Mouse (Mus musculus): ENCODE measurements around the gene Ccr5. TPM values are rescaled to one million over a fixed set of nuclear protein-coding genes. Genes with fewer than 3 reads are reported as not detected.

The Ccr5 gene
- polyA plus RNA-seq, 2 experiments: 0.42 to 1.6 TPM

DNA sequence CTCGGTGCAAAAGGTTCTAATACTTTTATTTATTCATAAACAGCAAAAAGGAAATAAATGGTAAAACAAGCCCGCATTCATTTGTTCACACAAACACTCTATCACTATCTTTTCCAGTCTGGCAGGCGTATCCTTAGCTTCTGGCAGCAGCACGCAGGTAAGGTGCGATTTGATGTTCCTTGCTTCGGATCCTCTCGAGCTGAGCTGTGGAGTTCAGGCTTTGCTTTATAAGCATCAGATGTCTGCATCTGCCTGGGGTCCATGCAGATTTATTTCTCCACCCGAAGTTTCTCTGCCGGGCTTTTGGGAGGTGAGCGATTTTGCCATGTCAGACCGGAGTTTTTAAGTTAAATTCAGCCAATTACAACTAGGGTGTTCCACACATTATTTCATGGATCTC, 16.3 kb downstream of the Ccr5 start:
- H3K27me3 ChIP-seq (ENCODE audit: control insufficient read depth, insufficient read depth, low read length): no peaks in the 10 kb centered on the region
- peak overlapping the region; percentile 52 for H3K4me2 ChIP-seq (ENCODE audit: low read depth)
- peaks cover 13 to 17% of the 10 kb centered on the region in 2 experiments for H3K4me1 ChIP-seq (replicated peaks; ENCODE audit: control insufficient read depth in 2 of 2, insufficient read depth in 2 of 2, low read length in 1 of 2)
- H3K27ac ChIP-seq: peak overlapping the region; percentile 84
- no peak overlapping the region for H3K9ac ChIP-seq (replicated peaks)
- DNase-seq (ENCODE audit: low read depth in 3 of 3, low spot score in 3 of 3) (no peak), ATAC-seq (ENCODE audit: insufficient read depth) (peak; percentile 63)
- H3K4me3 ChIP-seq (ENCODE audit: insufficient read depth in 1 of 2, low read depth in 2 of 2, low read length in 2 of 2): no peak overlapping the region
- H3K9me3 ChIP-seq (ENCODE audit: control insufficient read depth, low read length): no peaks in the 10 kb centered on the region
- WGBS (ENCODE audit: insufficient replicate concordance): 35% methylated on average over 11 of the region's 11 CpGs
- TF ChIP-seq CTCF (IDR thresholded peaks at IDR 0.05; ENCODE audit: low read depth): no peak
- no peak for TF ChIP-seq EP300 (IDR thresholded peaks at IDR 0.05; ENCODE audit: low read depth)
- no peaks in the 10 kb centered on the region for H3K36me3 ChIP-seq (replicated peaks; ENCODE audit: control insufficient read depth, insufficient read depth, low read depth)

DNA sequence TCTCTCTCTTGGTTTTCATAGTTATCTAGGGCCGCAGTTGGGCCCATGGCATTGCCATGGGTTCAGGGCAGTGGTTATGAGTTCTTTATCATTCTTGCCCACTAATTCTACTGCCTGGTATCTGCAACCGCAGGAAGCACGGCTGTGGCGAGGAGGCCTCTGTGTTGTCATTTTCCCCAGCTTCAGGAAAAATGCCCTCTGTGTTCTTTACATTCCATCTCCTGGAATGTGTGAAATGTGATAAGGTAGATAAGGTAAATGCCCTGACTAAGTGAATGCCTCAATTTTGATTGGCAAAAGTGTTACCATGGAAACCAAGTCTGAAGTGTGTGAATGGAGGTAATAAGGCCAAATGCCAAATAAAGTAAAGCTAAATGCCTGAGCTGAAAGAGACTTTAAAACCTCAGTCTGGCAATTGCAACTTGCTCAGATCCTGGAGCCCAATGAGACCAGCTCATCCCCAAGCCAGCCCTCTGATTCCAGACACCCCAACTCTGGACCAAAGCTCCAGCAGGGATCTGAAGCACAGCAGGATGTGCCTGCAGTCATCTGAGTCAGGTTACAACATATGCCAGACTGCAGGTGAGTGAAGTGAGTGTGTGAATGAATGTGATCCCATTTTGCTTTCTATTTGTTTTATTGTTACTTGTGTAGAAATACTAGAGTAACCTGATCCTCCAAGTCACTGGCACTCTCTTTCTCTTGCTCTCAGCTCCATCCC, 16.9 kb downstream of the Ccr5 start:
- Histone ChIP-seq H3K9me3 (ENCODE audit: control insufficient read depth, low read length) (no peaks in the 10 kb centered on the region), H3K4me3 (ENCODE audit: insufficient read depth in 1 of 2, low read depth in 2 of 2, low read length in 2 of 2) (no peak overlapping the region), H3K27ac (peak overlapping the region; percentile 84), H3K9ac (replicated peaks) (no peak overlapping the region), H3K4me2 (ENCODE audit: low read depth) (peak overlapping the region; percentile 52), H3K4me1 (replicated peaks; ENCODE audit: control insufficient read depth in 2 of 2, insufficient read depth in 2 of 2, low read length in 1 of 2) (peaks cover 13 to 17% of the 10 kb centered on the region in 2 experiments), H3K36me3 (replicated peaks; ENCODE audit: control insufficient read depth, insufficient read depth, low read depth) (no peaks in the 10 kb centered on the region), H3K27me3 (ENCODE audit: control insufficient read depth, insufficient read depth, low read length) (no peaks in the 10 kb centered on the region)
- ATAC-seq (ENCODE audit: insufficient read depth) (peak; percentile 99), DNase-seq (ENCODE audit: low read depth in 3 of 3, low spot score in 3 of 3) (peak in 1 of 3 experiments; percentile 85)
- peak; percentile 95 for TF ChIP-seq EP300 (IDR thresholded peaks at IDR 0.05; ENCODE audit: low read depth)
- no peak for TF ChIP-seq CTCF (IDR thresholded peaks at IDR 0.05; ENCODE audit: low read depth)
- WGBS (ENCODE audit: insufficient replicate concordance): 4% methylated on average over 4 of the region's 4 CpGs

DNA sequence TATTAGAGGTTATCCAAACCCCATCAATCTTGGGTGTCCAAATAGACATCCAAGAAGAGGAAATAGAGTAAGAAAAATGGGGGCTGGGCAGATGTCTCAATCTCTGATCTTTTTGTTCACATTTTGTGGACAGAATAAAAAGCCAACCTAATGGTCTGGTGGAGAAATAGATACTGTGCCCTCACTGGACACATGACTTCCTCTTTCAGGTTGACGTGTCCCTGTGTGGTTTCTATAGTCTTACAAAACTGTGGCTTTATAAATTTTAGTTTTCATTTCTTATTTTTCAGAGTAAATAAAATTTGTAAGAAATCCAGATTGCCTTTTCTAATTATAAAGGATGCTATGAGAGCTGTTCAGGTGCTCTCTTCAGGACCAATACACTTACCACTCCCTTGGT, 22.3 kb downstream of the Ccr5 start:
- H3K4me3 ChIP-seq (ENCODE audit: insufficient read depth in 1 of 2, low read depth in 2 of 2, low read length in 2 of 2): no peak overlapping the region
- H3K27me3 ChIP-seq (ENCODE audit: control insufficient read depth, insufficient read depth, low read length): no peaks in the 10 kb centered on the region
- H3K9ac ChIP-seq (replicated peaks): no peak overlapping the region
- no peak overlapping the region for H3K4me2 ChIP-seq (ENCODE audit: low read depth)
- DNase-seq (ENCODE audit: low read depth in 3 of 3, low spot score in 3 of 3) (no peak), ATAC-seq (ENCODE audit: insufficient read depth) (no peak)
- no peak for TF ChIP-seq CTCF (IDR thresholded peaks at IDR 0.05; ENCODE audit: low read depth)
- no peak for TF ChIP-seq EP300 (IDR thresholded peaks at IDR 0.05; ENCODE audit: low read depth)
- no peak overlapping the region for H3K27ac ChIP-seq
- no peaks in the 10 kb centered on the region for H3K9me3 ChIP-seq (ENCODE audit: control insufficient read depth, low read length)
- no peaks in the 10 kb centered on the region; a peak in 2 of 4 replicates for H3K4me1 ChIP-seq (replicated peaks; ENCODE audit: control insufficient read depth in 2 of 2, insufficient read depth in 2 of 2, low read length in 1 of 2)
- WGBS (ENCODE audit: insufficient replicate concordance): 15% methylated on average over 1 of the region's 1 CpGs
- no peaks in the 10 kb centered on the region for H3K36me3 ChIP-seq (replicated peaks; ENCODE audit: control insufficient read depth, insufficient read depth, low read depth)

DNA sequence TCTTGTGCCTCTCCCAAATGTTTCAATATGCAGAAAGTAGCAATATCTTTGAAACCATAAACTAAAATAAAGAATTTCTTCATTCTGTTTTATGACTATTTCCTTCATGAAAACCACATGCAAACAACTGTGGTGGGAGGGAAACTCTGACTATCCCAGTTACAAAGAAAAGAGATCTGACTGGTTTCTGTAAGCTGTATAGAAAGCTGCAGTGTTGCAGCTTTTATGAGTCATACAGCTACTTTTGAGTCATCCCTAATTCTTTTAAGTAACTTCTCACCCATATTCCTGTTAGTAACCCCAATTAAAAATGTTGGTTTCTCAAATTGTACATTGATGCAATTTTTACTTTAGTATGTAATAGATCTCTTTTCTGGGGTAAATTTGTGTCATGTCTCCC, 25.0 kb downstream of the Ccr5 start:
- Histone ChIP-seq H3K4me2 (ENCODE audit: low read depth) (no peak overlapping the region), H3K4me1 (replicated peaks; ENCODE audit: control insufficient read depth in 2 of 2, insufficient read depth in 2 of 2, low read length in 1 of 2) (no peaks in the 10 kb centered on the region), H3K27me3 (ENCODE audit: control insufficient read depth, insufficient read depth, low read length) (no peaks in the 10 kb centered on the region), H3K27ac (no peak overlapping the region), H3K36me3 (replicated peaks; ENCODE audit: control insufficient read depth, insufficient read depth, low read depth) (no peaks in the 10 kb centered on the region), H3K9me3 (ENCODE audit: control insufficient read depth, low read length) (no peaks in the 10 kb centered on the region), H3K9ac (replicated peaks) (no peak overlapping the region), H3K4me3 (ENCODE audit: insufficient read depth in 1 of 2, low read depth in 2 of 2, low read length in 2 of 2) (no peak overlapping the region)
- ATAC-seq (ENCODE audit: insufficient read depth) (no peak), DNase-seq (ENCODE audit: low read depth in 3 of 3, low spot score in 3 of 3) (no peak)
- TF ChIP-seq CTCF (IDR thresholded peaks at IDR 0.05; ENCODE audit: low read depth): no peak
- TF ChIP-seq EP300 (IDR thresholded peaks at IDR 0.05; ENCODE audit: low read depth): no peak

Other genes starting within 250 kb of the Ccr5 start
- 0.70 and 1.4 TPM in 2 replicates for gene Ccr1, start 152.9 kb upstream of the Ccr5 start, polyA plus RNA-seq (2012; rRNA removed)
- 2.0 and 2.4 TPM in 2 replicates for gene Ccr1, start 152.9 kb upstream of the Ccr5 start, polyA plus RNA-seq (2014; fragmentation: Nextera tagmentation; extraction: Ambion mirVana)
- 0.04 TPM in 1 of 2 replicates, not detected in the other for gene Ccr1l1, start 143.1 kb upstream of the Ccr5 start, polyA plus RNA-seq (2012; rRNA removed)
- not detected in 2 replicates for gene Ccr1l1, start 143.1 kb upstream of the Ccr5 start, polyA plus RNA-seq (2014; fragmentation: Nextera tagmentation; extraction: Ambion mirVana)
- 0.02 and 0.07 TPM in 2 replicates for gene Ccr3, start 99.6 kb upstream of the Ccr5 start, polyA plus RNA-seq (2012; rRNA removed)
- gene Ccr3, start 99.6 kb upstream of the Ccr5 start, polyA plus RNA-seq (2014; fragmentation: Nextera tagmentation; extraction: Ambion mirVana): 0.05 and 0.13 TPM in 2 replicates
- 2.0 and 3.4 TPM in 2 replicates for gene Ccr2, start 19.6 kb upstream of the Ccr5 start, polyA plus RNA-seq (2012; rRNA removed)
- 4.3 and 6.8 TPM in 2 replicates for gene Ccr2, start 19.6 kb upstream of the Ccr5 start, polyA plus RNA-seq (2014; fragmentation: Nextera tagmentation; extraction: Ambion mirVana)
- gene 2010315B03Rik, start 191.2 kb downstream of the Ccr5 start, polyA plus RNA-seq (2012; rRNA removed): 1.6 and 2.7 TPM in 2 replicates
- gene 2010315B03Rik, start 191.2 kb downstream of the Ccr5 start, polyA plus RNA-seq (2014; fragmentation: Nextera tagmentation; extraction: Ambion mirVana): 1.9 and 2.4 TPM in 2 replicates

Data from liver, embryonic 14.5 days (tissue).